Mouse (Mus musculus): ENCODE data around the gene Gm21988. TPM values are rescaled to one million over a fixed set of nuclear protein-coding genes. Genes with fewer than 3 reads are reported as not detected.
A peak's percentile ranks its signal among the peaks of the same experiment; 100 is the strongest.

The Gm21988 gene
- polyA plus RNA-seq, 1 experiment = 4.4 TPM

GRCm38 (mm10) chr11:70254337-70254736 is 14.7 kb upstream of the Gm21988 start:
- Histone ChIP-seq H3K4me1 (ENCODE audit: control insufficient read depth, insufficient read depth, insufficient read length, low read length) (peaks cover under 1% of the 10 kb centered on the region), H3K36me3 (ENCODE audit: control insufficient read depth, insufficient read depth, low read length) (no peaks in the 10 kb centered on the region), H3K27ac (ENCODE audit: insufficient read depth, low read depth, low read length) (no peak overlapping the region), H3K4me3 (ENCODE audit: low read depth, low read length) (peak overlapping the region; percentile 45), H3K27me3 (ENCODE audit: control insufficient read depth, insufficient read depth, low read length) (peaks cover 19% of the 10 kb centered on the region)
- TF ChIP-seq CTCF (IDR thresholded peaks at IDR 0.05; ENCODE audit: extremely low read depth, insufficient read length, insufficient replicate concordance, low read depth, low read length) (no peak), POLR2A (IDR thresholded peaks at IDR 0.05; ENCODE audit: low read depth, low read length) (no peak)
- WGBS = 3% methylated on average over 18 of the region's 18 CpGs

- H3K27ac ChIP-seq (ENCODE audit: insufficient read depth, low read depth, low read length) = no peak overlapping the region
- H3K36me3 ChIP-seq (ENCODE audit: control insufficient read depth, insufficient read depth, low read length) = no peaks in the 10 kb centered on the region
- no peak overlapping the region for H3K4me3 ChIP-seq (ENCODE audit: low read depth, low read length)
- H3K27me3 ChIP-seq (ENCODE audit: control insufficient read depth, insufficient read depth, low read length) = peaks cover 19% of the 10 kb centered on the region
- TF ChIP-seq CTCF (IDR thresholded peaks at IDR 0.05; ENCODE audit: extremely low read depth, insufficient read length, insufficient replicate concordance, low read depth, low read length) = no peak
- no peak for TF ChIP-seq POLR2A (IDR thresholded peaks at IDR 0.05; ENCODE audit: low read depth, low read length)
- no peaks in the 10 kb centered on the region; the same call in none of the 2 replicates for H3K4me1 ChIP-seq (ENCODE audit: control insufficient read depth, insufficient read depth, insufficient read length, low read length)
- 80% methylated on average over 8 of the region's 8 CpGs for WGBS
Measured at GRCm38 (mm10) chr11:70251853-70252252, 12.2 kb upstream of the Gm21988 start.

GRCm38 (mm10) chr11:70250150-70250549 is 10.5 kb upstream of the Gm21988 start:
- 70% methylated on average over 11 of the region's 11 CpGs for WGBS
- no peak for TF ChIP-seq POLR2A (IDR thresholded peaks at IDR 0.05; ENCODE audit: low read depth, low read length)
- TF ChIP-seq CTCF (IDR thresholded peaks at IDR 0.05; ENCODE audit: extremely low read depth, insufficient read length, insufficient replicate concordance, low read depth, low read length) = no peak
- no peaks in the 10 kb centered on the region for H3K36me3 ChIP-seq (ENCODE audit: control insufficient read depth, insufficient read depth, low read length)
- H3K27me3 ChIP-seq (ENCODE audit: control insufficient read depth, insufficient read depth, low read length) = peaks cover 17% of the 10 kb centered on the region
- no peak overlapping the region for H3K4me3 ChIP-seq (ENCODE audit: low read depth, low read length)
- no peak overlapping the region for H3K27ac ChIP-seq (ENCODE audit: insufficient read depth, low read depth, low read length)
- no peaks in the 10 kb centered on the region; the same call in none of the 2 replicates for H3K4me1 ChIP-seq (ENCODE audit: control insufficient read depth, insufficient read depth, insufficient read length, low read length)

GRCm38 (mm10) chr11:70247136-70247845 is 7.7 kb upstream of the Gm21988 start:
- no peaks in the 10 kb centered on the region for H3K36me3 ChIP-seq (ENCODE audit: control insufficient read depth, insufficient read depth, low read length)
- no peaks in the 10 kb centered on the region for H3K27me3 ChIP-seq (ENCODE audit: control insufficient read depth, insufficient read depth, low read length)
- TF ChIP-seq CTCF (IDR thresholded peaks at IDR 0.05; ENCODE audit: extremely low read depth, insufficient read length, insufficient replicate concordance, low read depth, low read length) = no peak
- no peak for TF ChIP-seq POLR2A (IDR thresholded peaks at IDR 0.05; ENCODE audit: low read depth, low read length)
- 45% methylated on average over 9 of the region's 9 CpGs for WGBS
- H3K4me1 ChIP-seq (ENCODE audit: control insufficient read depth, insufficient read depth, insufficient read length, low read length) = no peaks in the 10 kb centered on the region
- no peak overlapping the region for H3K27ac ChIP-seq (ENCODE audit: insufficient read depth, low read depth, low read length)
- H3K4me3 ChIP-seq (ENCODE audit: low read depth, low read length) = no peak overlapping the region

GRCm38 (mm10) chr11:70242591-70242990 is 3.0 kb upstream of the Gm21988 start:
- 67% methylated on average over 11 of the region's 11 CpGs for WGBS
- H3K27me3 ChIP-seq (ENCODE audit: control insufficient read depth, insufficient read depth, low read length) = no peaks in the 10 kb centered on the region
- TF ChIP-seq POLR2A (IDR thresholded peaks at IDR 0.05; ENCODE audit: low read depth, low read length) (no peak), CTCF (IDR thresholded peaks at IDR 0.05; ENCODE audit: extremely low read depth, insufficient read length, insufficient replicate concordance, low read depth, low read length) (no peak)
- no peak overlapping the region for H3K27ac ChIP-seq (ENCODE audit: insufficient read depth, low read depth, low read length)
- no peaks in the 10 kb centered on the region for H3K36me3 ChIP-seq (ENCODE audit: control insufficient read depth, insufficient read depth, low read length)
- H3K4me3 ChIP-seq (ENCODE audit: low read depth, low read length) = no peak overlapping the region
- peaks cover 6% of the 10 kb centered on the region; the same call in 1 of the 2 replicates for H3K4me1 ChIP-seq (ENCODE audit: control insufficient read depth, insufficient read depth, insufficient read length, low read length)

GRCm38 (mm10) chr11:70238591-70239440 is 814 bp downstream of the Gm21988 start:
- Histone ChIP-seq H3K27me3 (ENCODE audit: control insufficient read depth, insufficient read depth, low read length) (no peaks in the 10 kb centered on the region), H3K36me3 (ENCODE audit: control insufficient read depth, insufficient read depth, low read length) (peaks cover 6% of the 10 kb centered on the region; the same call in 1 of the 2 replicates), H3K27ac (ENCODE audit: insufficient read depth, low read depth, low read length) (peak overlapping the region; percentile 85), H3K4me1 (ENCODE audit: control insufficient read depth, insufficient read depth, insufficient read length, low read length) (peaks cover 9% of the 10 kb centered on the region; the same call in 1 of the 2 replicates), H3K4me3 (ENCODE audit: low read depth, low read length) (peak overlapping the region; percentile 99)
- no peak for TF ChIP-seq CTCF (IDR thresholded peaks at IDR 0.05; ENCODE audit: extremely low read depth, insufficient read length, insufficient replicate concordance, low read depth, low read length)
- TF ChIP-seq POLR2A (IDR thresholded peaks at IDR 0.05; ENCODE audit: low read depth, low read length) = no peak
- WGBS = 4% methylated on average over 23 of the region's 23 CpGs

All from small intestine, adult 2 months (tissue).